ENCODE assay signal across 8 mouse cellular contexts in the genomic region with DNA sequence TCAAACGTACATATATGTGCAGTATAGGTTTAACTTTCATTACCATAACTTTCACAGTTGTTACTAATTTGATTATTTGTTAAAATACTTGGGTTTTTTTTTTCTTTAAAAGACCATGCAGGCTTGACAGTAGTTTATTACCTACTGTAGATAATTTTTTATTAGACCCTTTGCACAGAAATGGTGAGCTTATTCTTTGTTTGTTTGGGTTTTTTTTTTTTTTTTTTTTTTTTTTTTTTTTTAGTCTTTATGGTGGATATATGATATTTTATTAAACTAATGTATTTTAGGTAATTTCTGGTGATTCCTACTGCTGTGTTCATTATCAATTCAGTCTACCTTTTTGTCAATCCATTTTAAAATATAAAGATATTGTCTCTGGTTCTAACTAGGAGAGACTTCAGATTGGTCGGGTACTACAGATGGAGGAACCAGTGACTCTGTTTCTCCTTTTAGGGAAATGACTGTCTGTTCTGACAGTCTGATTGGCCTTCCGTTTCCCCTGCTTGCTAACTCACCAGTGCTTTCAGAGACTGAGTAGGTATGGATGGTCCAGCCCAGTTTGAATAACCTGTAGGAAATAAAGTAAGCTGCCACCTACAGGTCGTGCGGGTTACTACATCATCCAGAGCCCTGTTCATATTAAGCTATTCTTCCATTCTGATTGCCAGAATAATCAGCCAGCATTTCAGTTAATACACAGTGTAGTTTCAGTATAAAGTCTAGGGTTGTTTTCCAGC. TPM values are rescaled to one million over a fixed set of nuclear protein-coding genes. Genes with fewer than 3 reads are reported as not detected.
DNase-seq lines count a peak whose midpoint lies in the region; ATAC-seq lines count a peak whose summit lies in the region.

No protein-coding gene starts in this region.

- 10% methylated on average over 5 of the region's 5 CpGs for WGBS in hindbrain, embryonic 10.5 days
- 11% methylated on average over 5 of the region's 5 CpGs for WGBS in lung, embryonic 15.5 days

- peaks cover 8% of the 10 kb centered on the region for H3K4me1 ChIP-seq in hindbrain, embryonic 10.5 days (replicated peaks)
- H3K4me1 ChIP-seq in lung, embryonic 15.5 days, result peaks cover 15% of the 10 kb centered on the region

- peaks cover 38% of the 10 kb centered on the region for H3K36me3 ChIP-seq in hindbrain, embryonic 10.5 days
- H3K36me3 ChIP-seq in lung, embryonic 15.5 days, result peaks cover 33% of the 10 kb centered on the region

- H3K4me2 ChIP-seq in lung, embryonic 15.5 days, result peak overlapping the region; percentile 98

- peak; percentile 74 for DNase-seq in Muller cell, postnatal 12 days (ENCODE audit: inconsistent ontology term)
- DNase-seq in cerebellum, postnatal 10 days, result peak; percentile 94
- DNase-seq in frontal cortex, adult 2 months (ENCODE audit: extremely low spot score in 1 of 2, low spot score in 1 of 2), result peak; percentile 83 to 94
- peak; percentile 84 for DNase-seq in hindbrain, embryonic 10.5 days (ENCODE audit: low spot score)
- DNase-seq in layer of hippocampus, adult 9-10 months (ENCODE audit: low spot score), result peak; percentile 91
- DNase-seq in ovary, adult 18-20 months (ENCODE audit: low spot score), result peak; percentile 33
- DNase-seq in thymus, postnatal 10 days (ENCODE audit: low spot score in 2 of 2), result peak; percentile 71 to 72

- H3K9ac ChIP-seq in lung, embryonic 15.5 days, result no peak overlapping the region

- H3K27ac ChIP-seq in hindbrain, embryonic 10.5 days, result 0 out of 2 replicates have a peak overlapping the region, but pooled peaks have one; percentile 92
- H3K27ac ChIP-seq in lung, embryonic 15.5 days, result no peak overlapping the region

- H3K27me3 ChIP-seq in hindbrain, embryonic 10.5 days (ENCODE audit: insufficient read depth, poor library complexity, severe bottlenecking), result peaks cover 20% of the 10 kb centered on the region
- peaks cover 5% of the 10 kb centered on the region; the same call in 1 of the 2 replicates for H3K27me3 ChIP-seq in lung, embryonic 15.5 days

- peak overlapping the region; percentile 91 for H3K4me3 ChIP-seq in hindbrain, embryonic 10.5 days
- H3K4me3 ChIP-seq in lung, embryonic 15.5 days, result peak overlapping the region; percentile 99

- no peak for ATAC-seq in lung, embryonic 15.5 days (ENCODE audit: borderline replicate concordance, extremely low read depth, low FRiP score, low TSS enrichment)

- H3K9me3 ChIP-seq in hindbrain, embryonic 10.5 days, result no peaks in the 10 kb centered on the region
- no peaks in the 10 kb centered on the region for H3K9me3 ChIP-seq in lung, embryonic 15.5 days

RNA-seq across cellular contexts. Expression of a gene that starts 1.6 kb away (rescaled TPM):
- 93.2 and 107 TPM in 2 replicates for polyA plus RNA-seq in frontal cortex, adult 2 months (2012; rRNA removed)
- polyA plus RNA-seq in hindbrain, embryonic 10.5 days (2016; fragmentation: Nextera tagmentation; extraction: Ambion mirVana), result 231 and 256 TPM in 2 replicates
- 261 and 279 TPM in 2 replicates for polyA plus RNA-seq in lung, embryonic 15.5 days (2015; fragmentation: Nextera tagmentation; extraction: Ambion mirVana)

RNA-seq across cellular contexts. Expression of a gene that starts 1.8 kb away (rescaled TPM):
- 60.8 and 63.0 TPM in 2 replicates for polyA plus RNA-seq in frontal cortex, adult 2 months (2012; rRNA removed)
- polyA plus RNA-seq in hindbrain, embryonic 10.5 days (2016; fragmentation: Nextera tagmentation; extraction: Ambion mirVana), result 27.1 and 28.9 TPM in 2 replicates
- 42.7 and 47.1 TPM in 2 replicates for polyA plus RNA-seq in lung, embryonic 15.5 days (2015; fragmentation: Nextera tagmentation; extraction: Ambion mirVana)

RNA-seq across cellular contexts. Expression of a gene that starts 17.6 kb away (rescaled TPM):
- not detected in 2 replicates for polyA plus RNA-seq in frontal cortex, adult 2 months (2012; rRNA removed)
- polyA plus RNA-seq in hindbrain, embryonic 10.5 days (2016; fragmentation: Nextera tagmentation; extraction: Ambion mirVana), result not detected in 2 replicates
- 0.12 TPM in 1 of 2 replicates, not detected in the other for polyA plus RNA-seq in lung, embryonic 15.5 days (2015; fragmentation: Nextera tagmentation; extraction: Ambion mirVana)

RNA-seq across cellular contexts. Expression of a gene that starts 32.1 kb away (rescaled TPM):
- polyA plus RNA-seq in frontal cortex, adult 2 months (2012; rRNA removed), result 4.8 and 6.6 TPM in 2 replicates
- polyA plus RNA-seq in hindbrain, embryonic 10.5 days (2016; fragmentation: Nextera tagmentation; extraction: Ambion mirVana), result 2.5 and 4.2 TPM in 2 replicates
- 4.0 and 5.5 TPM in 2 replicates for polyA plus RNA-seq in lung, embryonic 15.5 days (2015; fragmentation: Nextera tagmentation; extraction: Ambion mirVana)

Comparison
In these comparisons a context has a peak if more than half of its experiments do, and no peak if none do; other contexts are left out.
1. DNase-seq: peak in every context shown above with its lines; median percentile 94 in cerebellum, postnatal 10 days; 91 in layer of hippocampus, adult 9-10 months; 88 in frontal cortex, adult 2 months; 84 in hindbrain, embryonic 10.5 days; 74 in Muller cell, postnatal 12 days; 72 in thymus, postnatal 10 days; 33 in ovary, adult 18-20 months.